Mouse (Mus musculus): ENCODE results near the gene Cacna1s.

- TF ChIP-seq CTCF (IDR thresholded peaks at IDR 0.05; ENCODE audit: control insufficient read depth, insufficient read depth, insufficient replicate concordance, low read depth, low read length) = no peak
- no peak for TF ChIP-seq POLR2A (IDR thresholded peaks at IDR 0.05; ENCODE audit: control insufficient read depth, low read depth, low read length)
Measured at GRCm38 (mm10) chr1:136077656-136078055, 25.1 kb downstream of the Cacna1s start.
